Comparison of ENCODE assay signal across 28 mouse cellular contexts in the genomic region with DNA sequence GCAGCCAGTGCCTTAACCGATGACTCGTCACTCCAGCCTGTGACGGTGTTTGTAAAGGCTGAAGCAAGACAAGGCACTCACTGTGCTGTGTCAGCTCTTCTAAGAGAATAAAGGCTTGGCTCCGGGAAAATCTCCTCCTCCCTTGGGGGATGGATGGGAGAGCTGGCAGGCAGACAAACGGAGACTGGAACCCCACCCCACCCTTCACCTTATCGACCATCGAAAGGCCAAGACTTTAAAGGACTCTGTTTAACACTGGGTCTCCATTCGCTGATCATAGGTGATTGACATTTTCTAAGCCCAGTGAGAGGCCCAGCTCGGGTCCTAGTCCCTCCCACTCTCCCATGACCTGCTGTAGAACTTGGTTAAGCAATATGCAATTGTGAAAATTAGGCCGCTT. TPM values are rescaled to one million over a fixed set of nuclear protein-coding genes. Genes with fewer than 3 reads are reported as not detected.
A peak's percentile ranks its signal among the peaks of the same experiment; 100 is the strongest.
DNase-seq lines count a peak whose midpoint lies in the region; ATAC-seq lines count a peak whose summit lies in the region.
"Had no signal": no experiment of that assay in that cellular context is flagged by ENCODE, and none has a peak within 500 bp of the region (broad histone marks: within the 10 kb centered on the region; RNA-seq: fewer than 3 reads in every experiment).

No protein-coding gene starts in this region.

- H3K4me3 ChIP-seq in midbrain, embryonic 14.5 days (replicated peaks; ENCODE audit: low read depth, low read length): no peak overlapping the region
- no peak overlapping the region for H3K4me3 ChIP-seq in midbrain, embryonic 11.5 days (ENCODE audit: low read depth, low read length)
- H3K4me3 ChIP-seq: forebrain, embryonic 10.5 days; forebrain, embryonic 13.5 days; heart, adult 2 months; hindbrain, embryonic 12.5 days; hindbrain, embryonic 15.5 days; intestine, embryonic 15.5 days had no signal

- H3K9ac ChIP-seq in midbrain, embryonic 14.5 days (replicated peaks; ENCODE audit: low read length): no peak overlapping the region
- no peak overlapping the region for H3K9ac ChIP-seq in midbrain, embryonic 11.5 days (ENCODE audit: low read length)
- H3K9ac ChIP-seq: forebrain, embryonic 13.5 days; hindbrain, embryonic 12.5 days; hindbrain, embryonic 15.5 days; intestine, embryonic 15.5 days had no signal

- H3K27ac ChIP-seq in midbrain, embryonic 14.5 days (replicated peaks; ENCODE audit: low read depth, low read length): no peak overlapping the region
- H3K27ac ChIP-seq in midbrain, embryonic 11.5 days (ENCODE audit: low read depth, low read length): no peak overlapping the region
- H3K27ac ChIP-seq: forebrain, embryonic 10.5 days; forebrain, embryonic 13.5 days; heart, adult 2 months; hindbrain, embryonic 12.5 days; hindbrain, embryonic 15.5 days; intestine, embryonic 15.5 days had no signal

- no peaks in the 10 kb centered on the region for H3K27me3 ChIP-seq in midbrain, embryonic 14.5 days (ENCODE audit: control insufficient read depth, insufficient read depth, low read length)
- no peaks in the 10 kb centered on the region for H3K27me3 ChIP-seq in midbrain, embryonic 11.5 days (ENCODE audit: control insufficient read depth, insufficient read depth, low read length)
- H3K27me3 ChIP-seq: forebrain, embryonic 13.5 days; hindbrain, embryonic 12.5 days; hindbrain, embryonic 15.5 days; intestine, embryonic 15.5 days; Patski had no signal

- H3K4me1 ChIP-seq in midbrain, embryonic 14.5 days (ENCODE audit: control insufficient read depth, insufficient read depth, low read length): no peaks in the 10 kb centered on the region
- no peaks in the 10 kb centered on the region for H3K4me1 ChIP-seq in midbrain, embryonic 11.5 days (ENCODE audit: control insufficient read depth, insufficient read depth, low read length)
- H3K4me1 ChIP-seq: forebrain, embryonic 13.5 days; hindbrain, embryonic 15.5 days had no signal

- 66% methylated on average over 10 of the region's 10 CpGs for WGBS in midbrain, embryonic 14.5 days
- 67% methylated on average over 10 of the region's 10 CpGs for WGBS in midbrain, embryonic 11.5 days

- ATAC-seq in midbrain, embryonic 14.5 days (ENCODE audit: low FRiP score, low TSS enrichment): no peak
- ATAC-seq in midbrain, embryonic 11.5 days (ENCODE audit: low FRiP score): no peak
- ATAC-seq: forebrain, embryonic 13.5 days; forebrain, embryonic 16.5 days; intestine, embryonic 15.5 days; Patski had no signal

- DNase-seq in adrenal gland, postnatal 10 days: peak; percentile 36
- no peak for DNase-seq in adrenal gland, postnatal 36 days
- DNase-seq in midbrain, embryonic 14.5 days: peak; percentile 5
- no peak for DNase-seq in midbrain, embryonic 11.5 days (ENCODE audit: low spot score, missing footprints)
- DNase-seq in R1 (ENCODE audit: low read depth, low spot score): peak; percentile 85
- peak; percentile 77 for DNase-seq in yolk sac, embryonic 10.5 days (ENCODE audit: low spot score)
- no peak for DNase-seq in left cerebral cortex, adult 11 months (ENCODE audit: low spot score)
- no peak for DNase-seq in cerebellum, adult 9-11 months
- DNase-seq: adrenal gland, adult 2 months; B cell, adult 2 months; cerebellum, adult 11-12 months; cerebellum, adult 8-10 months; cerebellum, postnatal 14 days; gastrocnemius, postnatal 10 days; heart, adult 2 months; kidney, adult 11 months; kidney, adult 8-10 months had no signal

- H3K4me2 ChIP-seq in midbrain, embryonic 14.5 days (ENCODE audit: low read length): no peak overlapping the region
- no peak overlapping the region for H3K4me2 ChIP-seq in midbrain, embryonic 11.5 days
- H3K4me2 ChIP-seq: forebrain, embryonic 13.5 days; heart, embryonic 11.5 days; hindbrain, embryonic 12.5 days; hindbrain, embryonic 15.5 days; intestine, embryonic 15.5 days had no signal

- H3K36me3 ChIP-seq in midbrain, embryonic 14.5 days (ENCODE audit: control insufficient read depth, insufficient read depth, low read length): no peaks in the 10 kb centered on the region
- no peaks in the 10 kb centered on the region for H3K36me3 ChIP-seq in midbrain, embryonic 11.5 days (ENCODE audit: control insufficient read depth, insufficient read depth, low read length)
- H3K36me3 ChIP-seq: forebrain, embryonic 10.5 days; G1E; hindbrain, embryonic 12.5 days; hindbrain, embryonic 15.5 days; intestine, embryonic 15.5 days had no signal

- no peaks in the 10 kb centered on the region for H3K9me3 ChIP-seq in midbrain, embryonic 14.5 days (ENCODE audit: control insufficient read depth, low read length)
- no peaks in the 10 kb centered on the region for H3K9me3 ChIP-seq in midbrain, embryonic 11.5 days (ENCODE audit: control insufficient read depth, low read length)
- H3K9me3 ChIP-seq: forebrain, embryonic 10.5 days; forebrain, embryonic 13.5 days; G1E; hindbrain, embryonic 12.5 days; hindbrain, embryonic 15.5 days; intestine, embryonic 15.5 days had no signal

RNA-seq across cellular contexts. Expression of gene Spns3, which starts 8.4 kb away (rescaled TPM):
- under 1 TPM; 0.21 to 0.55 TPM for total RNA-seq in adrenal gland, postnatal 10 days (2021)
- total RNA-seq in adrenal gland, postnatal 36 days (2021): under 1 TPM; 0.13 to 0.23 TPM
- 0.11 TPM in 1 of 2 replicates, not detected in the other for polyA plus RNA-seq in midbrain, embryonic 14.5 days (2014; fragmentation: Nextera tagmentation; extraction: Ambion mirVana)
- not detected in 2 replicates for polyA plus RNA-seq in midbrain, embryonic 11.5 days (2014; fragmentation: Nextera tagmentation; extraction: Ambion mirVana)
- total RNA-seq: heart, adult 2 months; heart, postnatal 25 days had no signal
- polyA plus RNA-seq: embryonic facial prominence, embryonic 11.5 days; forebrain, embryonic 13.5 days; forebrain, embryonic 16.5 days; G1E had no signal

RNA-seq across cellular contexts. Expression of gene Spns2, which starts 52.2 kb away (rescaled TPM):
- 10 to 100 TPM; 11.6 to 11.7 TPM for total RNA-seq in adrenal gland, postnatal 10 days (2021)
- total RNA-seq in adrenal gland, postnatal 36 days (2021): 1 to 10 TPM; 2.2 to 3.4 TPM
- 12.6 TPM in 2 replicates for polyA plus RNA-seq in midbrain, embryonic 14.5 days (2014; fragmentation: Nextera tagmentation; extraction: Ambion mirVana)
- 4.0 and 4.7 TPM in 2 replicates for polyA plus RNA-seq in midbrain, embryonic 11.5 days (2014; fragmentation: Nextera tagmentation; extraction: Ambion mirVana)

Comparison
In these comparisons a context has a peak if more than half of its experiments do, and no peak if none do; other contexts are left out.
1. DNase-seq: peak in adrenal gland, postnatal 10 days (single experiment), midbrain, embryonic 14.5 days (single experiment), R1 (single experiment) and yolk sac, embryonic 10.5 days (single experiment); none in adrenal gland, postnatal 36 days (0 of 2), midbrain, embryonic 11.5 days (single experiment), left cerebral cortex, adult 11 months (single experiment) and cerebellum, adult 9-11 months (single experiment).